Mouse (Mus musculus) adrenal gland, postnatal 25 days (tissue): ENCODE results near the gene 1700011L22Rik. TPM values are rescaled to one million over a fixed set of nuclear protein-coding genes. Genes with fewer than 3 reads are reported as not detected.
A peak's percentile ranks its signal among the peaks of the same experiment; 100 is the strongest.

Experiments
- DNase-seq: peaks from one replicate; pipeline ENCODE4 v3.0.0; 2021; ENCODE audit warnings: mixed read lengths
- long read RNA-seq: library from polyadenylated mRNA; stranded (forward); transcript quantifications from one replicate; pipeline ENCODE4 v2.0.0, GENCODE M21; 2021
- total RNA-seq: library from RNA; stranded (reverse); gene quantifications from 2 replicates; pipeline ENCODE4 v1.2.3, GENCODE M21; 2021

1700011L22Rik gene
- total RNA-seq, result not detected in 2 replicates
- long read RNA-seq, result 0 reads

GRCm38 (mm10) chr8:79248470-79248869 is at the start of gene 1700011L22Rik:
TSS of gene 1700011L22Rik (minus strand) at chr8:79248570.
- DNase-seq, result no peak

- peak; percentile 73 for DNase-seq
Measured at GRCm38 (mm10) chr8:79297763-79298162, 49.4 kb upstream of the 1700011L22Rik start.

- no peak for DNase-seq
Measured at GRCm38 (mm10) chr8:79295276-79296105, 47.1 kb upstream of the 1700011L22Rik start.

GRCm38 (mm10) chr8:79294610-79295275 is 46.4 kb upstream of the 1700011L22Rik start, which contains the start of gene Mmaa:
TSS of gene Mmaa (minus strand) at chr8:79294937.
- peak; percentile 99 for DNase-seq

GRCm38 (mm10) chr8:79293841-79294240 is 45.5 kb upstream of the 1700011L22Rik start:
- DNase-seq, result no peak

- no peak for DNase-seq
Measured at GRCm38 (mm10) chr8:79292712-79293264, 44.4 kb upstream of the 1700011L22Rik start.

- DNase-seq, result peak; percentile 12
Measured at GRCm38 (mm10) chr8:79289592-79289991, 41.2 kb upstream of the 1700011L22Rik start.

- DNase-seq, result no peak
Measured at GRCm38 (mm10) chr8:79288681-79289080, 40.3 kb upstream of the 1700011L22Rik start.

GRCm38 (mm10) chr8:79288250-79288649 is 39.9 kb upstream of the 1700011L22Rik start:
- DNase-seq, result no peak

GRCm38 (mm10) chr8:79286424-79286823 is 38.1 kb upstream of the 1700011L22Rik start:
- no peak for DNase-seq

GRCm38 (mm10) chr8:79284626-79285025 is 36.3 kb upstream of the 1700011L22Rik start:
- no peak for DNase-seq

GRCm38 (mm10) chr8:79281376-79281890 is 33.1 kb upstream of the 1700011L22Rik start:
- no peak for DNase-seq

- DNase-seq, result no peak
Measured at GRCm38 (mm10) chr8:79277264-79277870, 29.0 kb upstream of the 1700011L22Rik start.

GRCm38 (mm10) chr8:79274940-79275339 is 26.6 kb upstream of the 1700011L22Rik start:
- no peak for DNase-seq

GRCm38 (mm10) chr8:79273776-79274175 is 25.4 kb upstream of the 1700011L22Rik start:
- no peak for DNase-seq

- no peak for DNase-seq
Measured at GRCm38 (mm10) chr8:79272676-79273075, 24.3 kb upstream of the 1700011L22Rik start.

- no peak for DNase-seq
Measured at GRCm38 (mm10) chr8:79268921-79269320, 20.6 kb upstream of the 1700011L22Rik start.

- DNase-seq, result no peak
Measured at GRCm38 (mm10) chr8:79261920-79262319, 13.6 kb upstream of the 1700011L22Rik start.

- DNase-seq, result no peak
Measured at GRCm38 (mm10) chr8:79256076-79256705, 7.8 kb upstream of the 1700011L22Rik start.

- DNase-seq, result no peak
Measured at GRCm38 (mm10) chr8:79253742-79254141, 5.4 kb upstream of the 1700011L22Rik start.

GRCm38 (mm10) chr8:79243422-79243821 is 4.9 kb downstream of the 1700011L22Rik start:
- no peak for DNase-seq

GRCm38 (mm10) chr8:79239996-79240395 is 8.4 kb downstream of the 1700011L22Rik start:
- DNase-seq, result no peak
